Mouse (Mus musculus) heart, adult 2 months (tissue): ENCODE results near the gene A530064D06Rik. TPM values are rescaled to one million over a fixed set of nuclear protein-coding genes. Genes with fewer than 3 reads are reported as not detected.

ENCODE experiments used
- DNase-seq, 2 experiments: peaks; one replicate each; pipeline ENCODE4 v3.0.0; 2021
- H3K27ac ChIP-seq: fragments of 200-600 bp; 2 replicates; pipeline ENCODE4 v1.8.1; 2022
- H3K27me3 ChIP-seq: fragments of 200-500 bp; 2 replicates; pipeline ENCODE4 v1.6.1; 2012; ENCODE audit warnings: mild to moderate bottlenecking, low read length, inconsistent platforms, mixed read lengths; ENCODE audit not compliant: control insufficient read depth, insufficient read depth
- H3K36me3 ChIP-seq: fragments of 200-500 bp; 2 replicates; pipeline ENCODE4 v1.6.1; 2012; ENCODE audit warnings: low read length, inconsistent platforms; ENCODE audit not compliant: control insufficient read depth, insufficient read depth
- H3K4me1 ChIP-seq: fragments of 200-500 bp; 2 replicates; pipeline ENCODE4 v1.6.1; 2011; ENCODE audit warnings: low read length; ENCODE audit not compliant: control insufficient read depth, insufficient read depth
- H3K4me3 ChIP-seq: fragments of 200-600 bp; 2 replicates; pipeline ENCODE4 v1.8.1; 2022
- H3K79me2 ChIP-seq: fragments of 200-500 bp; replicated peaks from 2 replicates; pipeline ENCODE4 v1.6.1; 2012; ENCODE audit warnings: mild to moderate bottlenecking, inconsistent platforms, low read length, moderate library complexity, mixed read lengths; ENCODE audit not compliant: control insufficient read depth, insufficient read depth
- H3K9ac ChIP-seq: fragments of 200-500 bp; 2 replicates; pipeline ENCODE4 v1.6.1; 2012; ENCODE audit warnings: low read depth, mild to moderate bottlenecking, control low read depth, inconsistent platforms, low read length, mixed read lengths
- CTCF ChIP-seq: fragments of 200-600 bp; IDR thresholded peaks from 2 replicates; pipeline ENCODE4 v1.8.1; 2022; ENCODE audit warnings: antibody characterized with exemption, mild to moderate bottlenecking, moderate library complexity
- EP300 ChIP-seq: fragments of 200-500 bp; IDR thresholded peaks from 2 replicates; pipeline ENCODE4 v1.6.1; 2011; ENCODE audit warnings: low read depth, low read length, control low read depth; ENCODE audit not compliant: insufficient read depth
- POLR2A ChIP-seq: fragments of 200-500 bp; IDR thresholded peaks from 2 replicates; pipeline ENCODE4 v1.6.1; 2011; ENCODE audit warnings: mild to moderate bottlenecking, low read depth, low read length, control low read depth; ENCODE audit not compliant: insufficient read depth
- WGBS: fragments of 180-500 bp; shearing (Covaris S2); methylation state at CpG from one replicate; pipeline ENCODE4 v1.1.7; 2018; 5-methylcytosine and 5-hydroxymethylcytosine counted together
- intact Hi-C: fragments of 180-260 bp; cut with DNase I; formaldehyde crosslinking; loops from one replicate; pipeline ENCODE4 v1.15.1; 2025
- polyA plus RNA-seq: library from polyadenylated mRNA; depleted of rRNA; stranded (reverse); fragments of >200 nt; gene quantifications from 2 replicates; pipeline ENCODE4 v1.2.3, GENCODE M21; 2012; rRNA removed
- total RNA-seq, 2 experiments: library from RNA; stranded (reverse); gene quantifications; 2 replicates each; pipeline ENCODE4 v1.2.3; 2021

A530064D06Rik gene
- total and polyA plus RNA-seq, 3 experiments, result 0.18 TPM; not detected in 2

DNA sequence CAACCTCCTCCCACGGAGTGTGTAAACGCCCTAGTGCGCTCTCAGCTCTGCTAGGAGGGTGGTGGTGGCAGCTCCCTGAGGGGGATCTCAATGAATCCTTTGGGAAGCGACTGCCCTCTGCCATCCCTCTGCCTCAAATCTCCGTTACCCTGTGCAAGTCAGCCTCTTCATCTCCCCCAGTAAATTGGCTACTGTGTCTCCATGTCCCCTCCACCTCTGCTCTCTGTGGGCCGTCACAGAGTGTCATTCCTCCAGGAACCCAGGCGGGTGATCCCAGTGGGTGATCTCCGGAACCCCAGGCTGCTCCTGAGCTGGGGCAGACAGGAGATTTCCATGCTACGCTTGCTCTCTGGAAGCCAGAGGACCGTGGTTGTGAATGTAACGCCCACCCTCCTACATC lies 67.8 kb downstream of the A530064D06Rik start:
- no peak for DNase-seq
- no peak overlapping the region for H3K27ac ChIP-seq
- 0 out of 2 replicates have a peak, but pooled peaks cover 2% of the 10 kb centered on the region for H3K4me1 ChIP-seq
- no peak overlapping the region for H3K4me3 ChIP-seq
- WGBS, result 21% methylated on average over 11 of the region's 11 CpGs
- intact Hi-C loops, result loop anchor here (10.0 kb wide), 1 partner anchor 195 kb away; no protein-coding TSS in a partner anchor
- H3K79me2 ChIP-seq, result no peaks in the 10 kb centered on the region
- no peak overlapping the region for H3K9ac ChIP-seq
- peaks cover 9% of the 10 kb centered on the region for H3K27me3 ChIP-seq
- H3K36me3 ChIP-seq, result no peaks in the 10 kb centered on the region
- TF ChIP-seq CTCF (no peak), POLR2A (no peak), EP300 (no peak)

Other genes with a start within 250 kb of the A530064D06Rik start
- gene Foxp4, start 242.6 kb downstream of the A530064D06Rik start, total RNA-seq, result 10 to 100 TPM; 10.0 to 11.7 TPM
- gene Foxp4, start 242.6 kb downstream of the A530064D06Rik start, polyA plus RNA-seq, result 10.2 and 13.7 TPM in 2 replicates
- gene 1700122O11Rik, start 129.0 kb downstream of the A530064D06Rik start, total RNA-seq, result not detected
- gene 1700122O11Rik, start 129.0 kb downstream of the A530064D06Rik start, polyA plus RNA-seq, result not detected in 2 replicates
- not detected for gene 1700067P10Rik, start 78.0 kb downstream of the A530064D06Rik start, total RNA-seq
- gene 1700067P10Rik, start 78.0 kb downstream of the A530064D06Rik start, polyA plus RNA-seq, result not detected in 2 replicates
- gene 9830107B12Rik, start 21.0 kb downstream of the A530064D06Rik start, total RNA-seq, result not detected
- gene 9830107B12Rik, start 21.0 kb downstream of the A530064D06Rik start, polyA plus RNA-seq, result 0.06 and 0.08 TPM in 2 replicates
- gene Trem1, start 65.5 kb upstream of the A530064D06Rik start, total RNA-seq, result under 1 TPM in 1 of 2 experiments, not detected in 1; 0.10 TPM
- gene Trem1, start 65.5 kb upstream of the A530064D06Rik start, polyA plus RNA-seq, result 0.09 and 0.10 TPM in 2 replicates
- under 1 TPM in 1 of 2 experiments, not detected in 1; 0.26 TPM for gene Trem3, start 80.5 kb upstream of the A530064D06Rik start, total RNA-seq
- 0.23 TPM in 1 of 2 replicates, not detected in the other for gene Trem3, start 80.5 kb upstream of the A530064D06Rik start, polyA plus RNA-seq
- under 1 TPM in 1 of 2 experiments, not detected in 1; 0.31 TPM for gene Treml4, start 97.0 kb upstream of the A530064D06Rik start, total RNA-seq
- 0.76 and 1.9 TPM in 2 replicates for gene Treml4, start 97.0 kb upstream of the A530064D06Rik start, polyA plus RNA-seq
- gene Treml2, start 132.2 kb upstream of the A530064D06Rik start, total RNA-seq, result 1 to 10 TPM in 1 of 2 experiments, under 1 TPM in 1; 0.91 to 3.1 TPM
- gene Treml2, start 132.2 kb upstream of the A530064D06Rik start, polyA plus RNA-seq, result 1.5 and 2.4 TPM in 2 replicates
- under 1 TPM; 0.14 to 0.57 TPM for gene B430306N03Rik, start 148.9 kb upstream of the A530064D06Rik start, total RNA-seq
- gene B430306N03Rik, start 148.9 kb upstream of the A530064D06Rik start, polyA plus RNA-seq, result 0.35 and 0.55 TPM in 2 replicates
- 1 to 10 TPM; 1.4 to 1.5 TPM for gene Trem2, start 179.1 kb upstream of the A530064D06Rik start, total RNA-seq
- gene Trem2, start 179.1 kb upstream of the A530064D06Rik start, polyA plus RNA-seq, result 3.3 and 3.5 TPM in 2 replicates
- 1 to 10 TPM in 1 of 2 experiments, not detected in 1; 2.4 TPM for gene Treml1, start 192.6 kb upstream of the A530064D06Rik start, total RNA-seq
- gene Treml1, start 192.6 kb upstream of the A530064D06Rik start, polyA plus RNA-seq, result 1.3 and 3.5 TPM in 2 replicates
- 10 to 100 TPM; 14.7 to 21.2 TPM for gene Nfya, start 242.6 kb upstream of the A530064D06Rik start, total RNA-seq
- gene Nfya, start 242.6 kb upstream of the A530064D06Rik start, polyA plus RNA-seq, result 33.1 and 41.9 TPM in 2 replicates
- 10 to 100 TPM; 15.5 to 21.6 TPM for gene Oard1, start 242.7 kb upstream of the A530064D06Rik start, total RNA-seq
- gene Oard1, start 242.7 kb upstream of the A530064D06Rik start, polyA plus RNA-seq, result 8.6 and 20.5 TPM in 2 replicates